Mouse (Mus musculus) forebrain, embryonic 15.5 days (tissue): ENCODE measurements at regions not wholly inside any gene's neighbourhood (a gene's known extent, or its start where the extent isn't known, plus 50 kb on each side); places are given as distances from the start of the nearest gene placed in this dataset.
A peak's percentile ranks its signal among the peaks of the same experiment; 100 is the strongest.

ENCODE experiments used
- ATAC-seq: fragments of 200-750 bp; cut with Nextera tagmentation; replicated peaks from 2 replicates; pipeline ENCODE4 v1.8.0; 2017; ENCODE audit warnings: mild to moderate bottlenecking, moderate TSS enrichment, moderate library complexity
- H3K27ac ChIP-seq: fragments of 300-500 bp; sonication (generic); replicated peaks from 2 replicates; pipeline ENCODE4 v1.5.1; 2015; ENCODE audit warnings: mild to moderate bottlenecking, inconsistent platforms
- H3K27me3 ChIP-seq: fragments of 300-500 bp; sonication (generic); 2 replicates; pipeline ENCODE4 v1.6.1; 2015; ENCODE audit warnings: inconsistent platforms
- H3K36me3 ChIP-seq: fragments of 300-500 bp; sonication (generic); 2 replicates; pipeline ENCODE4 v1.6.1; 2015; ENCODE audit warnings: mild to moderate bottlenecking, inconsistent platforms
- H3K4me1 ChIP-seq: fragments of 300-500 bp; sonication (generic); 2 replicates; pipeline ENCODE4 v1.6.1; 2015; ENCODE audit warnings: inconsistent platforms
- H3K4me2 ChIP-seq: fragments of 300-500 bp; sonication (generic); replicated peaks from 2 replicates; pipeline ENCODE4 v1.6.1; 2015; ENCODE audit warnings: mild to moderate bottlenecking, inconsistent platforms
- H3K4me3 ChIP-seq: fragments of 300-500 bp; sonication (generic); 2 replicates; pipeline ENCODE4 v1.5.1; 2015; ENCODE audit warnings: mild to moderate bottlenecking, inconsistent platforms
- H3K9ac ChIP-seq: fragments of 300-500 bp; sonication (generic); replicated peaks from 2 replicates; pipeline ENCODE4 v1.6.1; 2015; ENCODE audit warnings: mild to moderate bottlenecking, inconsistent platforms
- H3K9me3 ChIP-seq: fragments of 300-500 bp; sonication (generic); 2 replicates; pipeline ENCODE4 v1.6.1; 2016; ENCODE audit warnings: inconsistent platforms
- WGBS: fragments of 180-500 bp; shearing (Covaris S2); methylation state at CpG from one replicate; pipeline ENCODE4 v1.1.7; 2015; ENCODE audit warnings: mixed read lengths; 5-methylcytosine and 5-hydroxymethylcytosine counted together

- Histone ChIP-seq H3K4me3 (no peak overlapping the region), H3K36me3 (no peaks in the 10 kb centered on the region), H3K4me2 (no peak overlapping the region), H3K27me3 (no peaks in the 10 kb centered on the region), H3K9ac (no peak overlapping the region), H3K27ac (no peak overlapping the region), H3K9me3 (no peaks in the 10 kb centered on the region), H3K4me1 (peaks cover 4% of the 10 kb centered on the region; the same call in 1 of the 2 replicates)
- WGBS: 77% methylated on average over 2 of the region's 2 CpGs
- no peak for ATAC-seq
Observed at GRCm38 (mm10) chr1:75919134-75919533, 373.1 kb downstream of the Slc4a3 start.

- no peaks in the 10 kb centered on the region for H3K27me3 ChIP-seq
- H3K27ac ChIP-seq: no peak overlapping the region
- H3K4me2 ChIP-seq: no peak overlapping the region
- H3K36me3 ChIP-seq: no peaks in the 10 kb centered on the region
- peaks cover 14% of the 10 kb centered on the region for H3K4me1 ChIP-seq
- no peak overlapping the region for H3K4me3 ChIP-seq
- WGBS: 66% methylated on average over 8 of the region's 8 CpGs
- no peak for ATAC-seq
- H3K9me3 ChIP-seq: no peaks in the 10 kb centered on the region
- no peak overlapping the region for H3K9ac ChIP-seq
Observed at GRCm38 (mm10) chr1:75925046-75925445, 379.0 kb downstream of the Slc4a3 start.

- no peaks in the 10 kb centered on the region for H3K27me3 ChIP-seq
- ATAC-seq: peak; percentile 79
- H3K9me3 ChIP-seq: no peaks in the 10 kb centered on the region
- H3K4me2 ChIP-seq: peak overlapping the region; percentile 34
- H3K4me1 ChIP-seq: peaks cover 14% of the 10 kb centered on the region
- peak overlapping the region; percentile 46 for H3K27ac ChIP-seq
- no peaks in the 10 kb centered on the region for H3K36me3 ChIP-seq
- 0 out of 2 replicates have a peak overlapping the region, but pooled peaks have one; percentile 26 for H3K9ac ChIP-seq
- 3% methylated on average over 9 of the region's 9 CpGs for WGBS
- H3K4me3 ChIP-seq: no peak overlapping the region
Observed at GRCm38 (mm10) chr1:75925802-75926201, 379.7 kb downstream of the Slc4a3 start.

- Histone ChIP-seq H3K4me3 (no peak overlapping the region), H3K27me3 (no peaks in the 10 kb centered on the region), H3K4me1 (peaks cover 10% of the 10 kb centered on the region), H3K27ac (no peak overlapping the region), H3K9ac (no peak overlapping the region), H3K36me3 (no peaks in the 10 kb centered on the region), H3K9me3 (no peaks in the 10 kb centered on the region), H3K4me2 (no peak overlapping the region)
- WGBS: 75% methylated on average over 2 of the region's 2 CpGs
- no peak for ATAC-seq
Observed at GRCm38 (mm10) chr1:75931852-75932251, 385.8 kb downstream of the Slc4a3 start.

GRCm38 (mm10) chr1:75933831-75934230, 387.8 kb downstream of the Slc4a3 start:
- no peak for ATAC-seq

GRCm38 (mm10) chr1:75934761-75935160, 388.7 kb downstream of the Slc4a3 start:
- Histone ChIP-seq H3K27me3 (no peaks in the 10 kb centered on the region), H3K4me1 (peaks cover 15% of the 10 kb centered on the region), H3K36me3 (no peaks in the 10 kb centered on the region), H3K9me3 (no peaks in the 10 kb centered on the region), H3K27ac (no peak overlapping the region), H3K4me3 (no peak overlapping the region), H3K9ac (no peak overlapping the region), H3K4me2 (no peak overlapping the region)
- ATAC-seq: no peak
- 99% methylated on average over 4 of the region's 4 CpGs for WGBS

More at GRCm38 (mm10) chr1:75933831-75934230, 387.8 kb downstream of the Slc4a3 start:
- no peak overlapping the region for H3K27ac ChIP-seq
- no peaks in the 10 kb centered on the region for H3K36me3 ChIP-seq
- H3K4me2 ChIP-seq: no peak overlapping the region
- H3K4me1 ChIP-seq: peaks cover 15% of the 10 kb centered on the region
- H3K9ac ChIP-seq: no peak overlapping the region
- no peaks in the 10 kb centered on the region for H3K27me3 ChIP-seq
- WGBS: 68% methylated on average over 4 of the region's 4 CpGs
- H3K4me3 ChIP-seq: no peak overlapping the region
- H3K9me3 ChIP-seq: no peaks in the 10 kb centered on the region

GRCm38 (mm10) chr1:75935866-75936265, 389.8 kb downstream of the Slc4a3 start:
- no peak overlapping the region for H3K4me2 ChIP-seq
- peaks cover 15% of the 10 kb centered on the region for H3K4me1 ChIP-seq
- no peaks in the 10 kb centered on the region for H3K9me3 ChIP-seq
- no peak overlapping the region for H3K27ac ChIP-seq
- no peaks in the 10 kb centered on the region for H3K36me3 ChIP-seq
- ATAC-seq: no peak
- H3K27me3 ChIP-seq: no peaks in the 10 kb centered on the region
- no peak overlapping the region for H3K4me3 ChIP-seq
- H3K9ac ChIP-seq: no peak overlapping the region
- WGBS: 53% methylated on average over 6 of the region's 6 CpGs

GRCm38 (mm10) chr1:75936596-75936995, 390.5 kb downstream of the Slc4a3 start:
- H3K4me3 ChIP-seq: no peak overlapping the region
- H3K4me1 ChIP-seq: peaks cover 15% of the 10 kb centered on the region
- H3K9ac ChIP-seq: no peak overlapping the region
- no peaks in the 10 kb centered on the region for H3K27me3 ChIP-seq
- no peak overlapping the region for H3K4me2 ChIP-seq
- ATAC-seq: no peak
- H3K9me3 ChIP-seq: no peaks in the 10 kb centered on the region
- no peaks in the 10 kb centered on the region for H3K36me3 ChIP-seq
- 57% methylated on average over 13 of the region's 13 CpGs for WGBS
- H3K27ac ChIP-seq: no peak overlapping the region

GRCm38 (mm10) chr1:75937331-75937730, 391.3 kb downstream of the Slc4a3 start:
- H3K4me2 ChIP-seq: no peak overlapping the region
- H3K9me3 ChIP-seq: no peaks in the 10 kb centered on the region
- ATAC-seq: no peak
- no peaks in the 10 kb centered on the region for H3K27me3 ChIP-seq
- no peak overlapping the region for H3K4me3 ChIP-seq
- H3K27ac ChIP-seq: no peak overlapping the region
- WGBS: 51% methylated on average over 5 of the region's 5 CpGs
- peaks cover 15% of the 10 kb centered on the region for H3K4me1 ChIP-seq
- no peaks in the 10 kb centered on the region for H3K36me3 ChIP-seq
- H3K9ac ChIP-seq: no peak overlapping the region

GRCm38 (mm10) chr1:75946290-75946839, 400.3 kb downstream of the Slc4a3 start:
- Histone ChIP-seq H3K27ac (no peak overlapping the region), H3K9me3 (no peaks in the 10 kb centered on the region), H3K27me3 (no peaks in the 10 kb centered on the region), H3K4me1 (0 out of 2 replicates have a peak, but pooled peaks cover 6% of the 10 kb centered on the region), H3K9ac (no peak overlapping the region), H3K4me3 (no peak overlapping the region), H3K36me3 (no peaks in the 10 kb centered on the region), H3K4me2 (no peak overlapping the region)
- WGBS: 73% methylated on average over 5 of the region's 5 CpGs
- ATAC-seq: no peak

GRCm38 (mm10) chr1:75978203-75978986, 432.3 kb downstream of the Slc4a3 start:
- no peak overlapping the region for H3K4me3 ChIP-seq
- ATAC-seq: peak; percentile 61; the same call in 1 of the 2 replicates
- 79% methylated on average over 9 of the region's 9 CpGs for WGBS
- H3K27ac ChIP-seq: 0 out of 2 replicates have a peak overlapping the region, but pooled peaks have one; percentile 37
- H3K4me1 ChIP-seq: peaks cover 1% of the 10 kb centered on the region; the same call in 1 of the 2 replicates
- no peak overlapping the region for H3K9ac ChIP-seq
- H3K4me2 ChIP-seq: no peak overlapping the region
- no peaks in the 10 kb centered on the region for H3K9me3 ChIP-seq
- no peaks in the 10 kb centered on the region for H3K36me3 ChIP-seq
- H3K27me3 ChIP-seq: no peaks in the 10 kb centered on the region

- WGBS: 34% methylated on average over 8 of the region's 8 CpGs
- Histone ChIP-seq H3K9me3 (no peaks in the 10 kb centered on the region), H3K36me3 (no peaks in the 10 kb centered on the region), H3K27ac (no peak overlapping the region), H3K4me1 (peaks cover 4% of the 10 kb centered on the region; the same call in 1 of the 2 replicates), H3K4me2 (no peak overlapping the region), H3K27me3 (no peaks in the 10 kb centered on the region), H3K4me3 (no peak overlapping the region), H3K9ac (no peak overlapping the region)
- no peak for ATAC-seq
Observed at GRCm38 (mm10) chr1:75983057-75983456, 437.0 kb downstream of the Slc4a3 start.
